Mouse (Mus musculus) limb, embryonic 13.5 days (tissue): ENCODE results near the gene Gstm3. TPM values are rescaled to one million over a fixed set of nuclear protein-coding genes. Genes with fewer than 3 reads are reported as not detected.

Source experiments
- ATAC-seq: fragments of 200-750 bp; cut with Nextera tagmentation; 2 replicates; pipeline ENCODE4 v1.8.0; 2017; ENCODE audit warnings: low read depth, moderate number of reproducible peaks, moderate TSS enrichment; ENCODE audit not compliant: low FRiP score
- H3K27ac ChIP-seq: fragments of 300-500 bp; sonication (generic); 2 replicates; pipeline ENCODE4 v1.5.1; 2015; ENCODE audit warnings: inconsistent platforms, mild to moderate bottlenecking, moderate library complexity
- H3K27me3 ChIP-seq: fragments of 300-500 bp; sonication (generic); 2 replicates; pipeline ENCODE4 v1.6.1; 2015; ENCODE audit warnings: mild to moderate bottlenecking, inconsistent platforms
- H3K36me3 ChIP-seq: fragments of 300-500 bp; sonication (generic); 2 replicates; pipeline ENCODE4 v1.6.1; 2015; ENCODE audit warnings: inconsistent platforms, mild to moderate bottlenecking, moderate library complexity
- H3K4me1 ChIP-seq: fragments of 300-500 bp; sonication (generic); 2 replicates; pipeline ENCODE4 v1.6.1; 2015; ENCODE audit warnings: inconsistent platforms
- H3K4me2 ChIP-seq: fragments of 300-500 bp; sonication (generic); replicated peaks from 2 replicates; pipeline ENCODE4 v1.6.1; 2015; ENCODE audit warnings: inconsistent platforms, mild to moderate bottlenecking, moderate library complexity
- H3K4me3 ChIP-seq: fragments of 300-500 bp; sonication (generic); 2 replicates; pipeline ENCODE4 v1.5.1; 2015; ENCODE audit warnings: moderate library complexity, mild to moderate bottlenecking, inconsistent platforms
- H3K9ac ChIP-seq: fragments of 300-500 bp; sonication (generic); 2 replicates; pipeline ENCODE4 v1.6.1; 2015; ENCODE audit warnings: mild to moderate bottlenecking, inconsistent platforms
- H3K9me3 ChIP-seq: fragments of 300-500 bp; sonication (generic); 2 replicates; pipeline ENCODE4 v1.6.1; 2016; ENCODE audit warnings: inconsistent platforms
- WGBS: fragments of 180-500 bp; shearing (Covaris S2); methylation state at CpG from one replicate; pipeline ENCODE4 v1.1.7; 2015; 5-methylcytosine and 5-hydroxymethylcytosine counted together
- polyA plus RNA-seq: library from polyadenylated mRNA; unstranded; fragments of >200 nt; fragmentation: Nextera tagmentation; extraction: Ambion mirVana; gene quantifications from 2 replicates; pipeline ENCODE4 v1.2.1, GENCODE M21; 2015

Gene Gstm3
- polyA plus RNA-seq, 1 experiment from 2014 or later, result not detected

GRCm38 (mm10) chr3:107940524-107940923 is 28.6 kb downstream of the Gstm3 start:
- peaks cover 8% of the 10 kb centered on the region for H3K4me1 ChIP-seq
- ATAC-seq, result no peak
- H3K9me3 ChIP-seq, result no peaks in the 10 kb centered on the region
- no peak overlapping the region for H3K9ac ChIP-seq
- H3K27ac ChIP-seq, result no peak overlapping the region
- WGBS, result 70% methylated on average over 7 of the region's 7 CpGs
- H3K36me3 ChIP-seq, result no peaks in the 10 kb centered on the region
- H3K27me3 ChIP-seq, result no peaks in the 10 kb centered on the region
- H3K4me2 ChIP-seq, result no peak overlapping the region
- no peak overlapping the region for H3K4me3 ChIP-seq

GRCm38 (mm10) chr3:107939830-107940229 is 29.3 kb downstream of the Gstm3 start:
- H3K4me2 ChIP-seq, result no peak overlapping the region
- peaks cover 8% of the 10 kb centered on the region for H3K4me1 ChIP-seq
- no peak overlapping the region for H3K27ac ChIP-seq
- H3K9me3 ChIP-seq, result no peaks in the 10 kb centered on the region
- no peak overlapping the region for H3K9ac ChIP-seq
- H3K4me3 ChIP-seq, result no peak overlapping the region
- H3K27me3 ChIP-seq, result no peaks in the 10 kb centered on the region
- H3K36me3 ChIP-seq, result no peaks in the 10 kb centered on the region
- WGBS, result 79% methylated on average over 4 of the region's 4 CpGs
- ATAC-seq, result no peak

DNA sequence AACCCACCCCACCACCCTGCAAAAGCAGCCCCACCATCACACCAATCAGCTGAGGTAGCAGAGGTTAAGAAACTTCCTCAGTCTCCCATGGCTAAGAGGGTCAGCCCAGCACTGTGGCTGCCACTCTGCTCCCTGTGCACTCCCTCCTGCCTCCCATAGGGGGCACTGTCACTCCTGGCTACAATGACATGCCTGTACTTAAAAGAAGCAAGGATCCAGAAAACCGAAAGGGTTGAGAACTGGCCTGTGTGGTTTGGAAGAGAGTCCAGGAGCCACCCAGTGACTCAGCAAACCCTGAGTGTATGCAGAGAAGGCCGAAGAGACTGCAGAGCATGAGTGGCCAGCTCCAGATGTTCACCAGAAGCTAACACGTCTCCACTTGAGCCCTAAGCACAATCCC is 29.7 kb downstream of the Gstm3 start:
- Histone ChIP-seq H3K4me1 (peaks cover 8% of the 10 kb centered on the region), H3K27me3 (no peaks in the 10 kb centered on the region), H3K4me3 (no peak overlapping the region), H3K36me3 (no peaks in the 10 kb centered on the region), H3K4me2 (no peak overlapping the region), H3K9me3 (no peaks in the 10 kb centered on the region), H3K27ac (no peak overlapping the region), H3K9ac (no peak overlapping the region)
- no peak for ATAC-seq
- 45% methylated on average over 3 of the region's 3 CpGs for WGBS

- 66% methylated on average over 3 of the region's 3 CpGs for WGBS
- no peaks in the 10 kb centered on the region for H3K27me3 ChIP-seq
- H3K4me2 ChIP-seq, result no peak overlapping the region
- H3K9ac ChIP-seq, result no peak overlapping the region
- ATAC-seq, result no peak
- no peak overlapping the region for H3K27ac ChIP-seq
- H3K9me3 ChIP-seq, result no peaks in the 10 kb centered on the region
- peaks cover 7% of the 10 kb centered on the region; the same call in 1 of the 2 replicates for H3K4me1 ChIP-seq
- no peak overlapping the region for H3K4me3 ChIP-seq
- no peaks in the 10 kb centered on the region for H3K36me3 ChIP-seq
These were observed 33.2 kb downstream of the Gstm3 start for GRCm38 (mm10) chr3:107935888-107936287.

- Histone ChIP-seq H3K9ac (no peak overlapping the region), H3K4me2 (no peak overlapping the region), H3K4me1 (peaks cover 7% of the 10 kb centered on the region; the same call in 1 of the 2 replicates), H3K27me3 (no peaks in the 10 kb centered on the region), H3K4me3 (no peak overlapping the region), H3K36me3 (no peaks in the 10 kb centered on the region), H3K9me3 (no peaks in the 10 kb centered on the region), H3K27ac (no peak overlapping the region)
- 81% methylated on average over 3 of the region's 3 CpGs for WGBS
- ATAC-seq, result no peak
These were observed 33.8 kb downstream of the Gstm3 start for GRCm38 (mm10) chr3:107935268-107935667.

DNA sequence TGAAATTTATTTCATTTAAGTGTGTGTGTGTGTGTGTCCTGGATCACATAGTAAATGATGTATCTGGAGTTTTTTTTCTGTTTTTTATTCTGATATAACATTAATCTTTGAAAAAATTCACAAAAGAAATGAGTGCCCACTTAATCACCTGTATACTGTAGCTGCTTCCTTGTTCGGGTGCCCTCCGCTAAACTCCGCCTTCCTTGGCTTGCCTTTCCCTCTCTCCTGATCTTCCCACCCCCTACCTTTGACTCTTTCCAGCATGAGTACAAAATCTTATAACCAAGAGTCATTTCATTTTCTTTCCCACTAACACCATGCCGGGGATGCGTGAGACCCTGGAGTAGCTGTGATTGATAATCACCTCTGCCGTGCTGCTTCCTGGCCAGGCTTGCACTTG is 37.0 kb downstream of the Gstm3 start:
- no peaks in the 10 kb centered on the region for H3K9me3 ChIP-seq
- H3K27ac ChIP-seq, result no peak overlapping the region
- no peak overlapping the region for H3K4me2 ChIP-seq
- peak; percentile 1; the same call in 1 of the 2 replicates for ATAC-seq
- H3K36me3 ChIP-seq, result no peaks in the 10 kb centered on the region
- H3K27me3 ChIP-seq, result no peaks in the 10 kb centered on the region
- H3K9ac ChIP-seq, result no peak overlapping the region
- peaks cover 14% of the 10 kb centered on the region; the same call in 1 of the 2 replicates for H3K4me1 ChIP-seq
- H3K4me3 ChIP-seq, result no peak overlapping the region
- WGBS, result 77% methylated on average over 6 of the region's 6 CpGs

DNA sequence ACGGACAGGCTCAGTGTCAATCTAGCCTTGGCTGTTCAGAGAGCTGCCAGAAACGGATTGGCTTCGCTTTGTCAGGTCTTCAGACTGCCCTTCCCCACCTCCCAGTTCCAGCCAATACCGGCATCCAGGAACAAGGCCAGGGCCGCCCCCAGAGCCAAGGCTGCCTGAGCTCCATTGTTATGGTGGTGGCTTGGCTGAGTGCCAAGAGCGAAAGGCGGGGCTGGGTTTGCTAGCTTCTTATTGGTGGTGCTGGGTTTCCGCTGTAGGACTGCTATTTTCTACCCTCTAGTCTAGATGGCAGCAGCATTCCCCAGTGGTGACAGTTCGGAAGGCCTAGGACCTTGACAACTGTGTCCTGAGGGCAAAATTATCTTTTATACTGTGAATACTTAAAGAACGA is 37.4 kb downstream of the Gstm3 start, which contains the start of gene Gstm7:
Gene Gstm7, minus strand, starts transcription at position 148 of the 400 bp plus-strand sequence.
- H3K36me3 ChIP-seq, result no peaks in the 10 kb centered on the region
- peaks cover 14% of the 10 kb centered on the region; the same call in 1 of the 2 replicates for H3K4me1 ChIP-seq
- peak within 1 kb of the TSS; percentile 34 for H3K4me3 ChIP-seq
- 8% methylated on average over 10 of the region's 10 CpGs for WGBS
- H3K4me2 ChIP-seq, result peak within 1 kb of the TSS; percentile 62
- H3K27me3 ChIP-seq, result no peaks in the 10 kb centered on the region
- peak within 1 kb of the TSS; percentile 55; the same call in 1 of the 2 replicates for H3K27ac ChIP-seq
- 0 out of 2 replicates have a peak within 1 kb of the TSS, but pooled peaks have one; percentile 40 for H3K9ac ChIP-seq
- H3K9me3 ChIP-seq, result no peaks in the 10 kb centered on the region
- ATAC-seq, result peak; percentile 95

DNA sequence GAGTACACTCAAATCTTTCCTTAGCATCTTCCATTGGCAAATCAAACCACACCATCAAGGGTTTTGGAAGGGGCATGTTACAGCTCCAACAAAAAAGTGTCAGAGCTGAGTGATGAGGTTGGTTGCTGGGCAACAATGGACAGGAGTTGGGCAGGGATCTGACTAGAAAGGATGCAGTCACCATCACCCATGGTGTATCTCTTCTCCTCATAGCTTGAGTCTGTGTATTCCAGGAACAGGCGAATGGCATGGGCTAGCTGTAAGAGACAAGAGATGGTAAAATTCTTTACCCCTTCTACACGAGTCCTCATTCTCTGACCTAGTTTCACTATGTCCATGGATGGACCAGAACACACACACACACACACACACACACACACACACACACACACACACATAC is 37.9 kb downstream of the Gstm3 start:
- H3K9me3 ChIP-seq, result no peaks in the 10 kb centered on the region
- H3K4me3 ChIP-seq, result peak overlapping the region; percentile 34
- H3K27ac ChIP-seq, result peak overlapping the region; percentile 55; the same call in 1 of the 2 replicates
- peak overlapping the region; percentile 62 for H3K4me2 ChIP-seq
- no peak for ATAC-seq
- no peaks in the 10 kb centered on the region for H3K36me3 ChIP-seq
- no peaks in the 10 kb centered on the region for H3K27me3 ChIP-seq
- 0 out of 2 replicates have a peak overlapping the region, but pooled peaks have one; percentile 40 for H3K9ac ChIP-seq
- 62% methylated on average over 2 of the region's 2 CpGs for WGBS
- H3K4me1 ChIP-seq, result peaks cover 14% of the 10 kb centered on the region; the same call in 1 of the 2 replicates

- Histone ChIP-seq H3K36me3 (no peaks in the 10 kb centered on the region), H3K27ac (no peak overlapping the region), H3K9ac (no peak overlapping the region), H3K27me3 (no peaks in the 10 kb centered on the region), H3K4me2 (no peak overlapping the region), H3K4me3 (no peak overlapping the region), H3K9me3 (no peaks in the 10 kb centered on the region), H3K4me1 (peaks cover 14% of the 10 kb centered on the region; the same call in 1 of the 2 replicates)
- no peak for ATAC-seq
- WGBS, result 89% methylated on average over 4 of the region's 4 CpGs
These were observed 39.4 kb downstream of the Gstm3 start for GRCm38 (mm10) chr3:107929731-107930130.

- H3K9ac ChIP-seq, result no peak overlapping the region
- H3K4me1 ChIP-seq, result peaks cover 14% of the 10 kb centered on the region; the same call in 1 of the 2 replicates
- H3K4me3 ChIP-seq, result no peak overlapping the region
- no peaks in the 10 kb centered on the region for H3K27me3 ChIP-seq
- H3K4me2 ChIP-seq, result no peak overlapping the region
- H3K36me3 ChIP-seq, result no peaks in the 10 kb centered on the region
- WGBS, result 84% methylated on average over 4 of the region's 4 CpGs
- ATAC-seq, result no peak
- H3K27ac ChIP-seq, result no peak overlapping the region
- no peaks in the 10 kb centered on the region for H3K9me3 ChIP-seq
These were observed 39.8 kb downstream of the Gstm3 start for GRCm38 (mm10) chr3:107929243-107929642.

DNA sequence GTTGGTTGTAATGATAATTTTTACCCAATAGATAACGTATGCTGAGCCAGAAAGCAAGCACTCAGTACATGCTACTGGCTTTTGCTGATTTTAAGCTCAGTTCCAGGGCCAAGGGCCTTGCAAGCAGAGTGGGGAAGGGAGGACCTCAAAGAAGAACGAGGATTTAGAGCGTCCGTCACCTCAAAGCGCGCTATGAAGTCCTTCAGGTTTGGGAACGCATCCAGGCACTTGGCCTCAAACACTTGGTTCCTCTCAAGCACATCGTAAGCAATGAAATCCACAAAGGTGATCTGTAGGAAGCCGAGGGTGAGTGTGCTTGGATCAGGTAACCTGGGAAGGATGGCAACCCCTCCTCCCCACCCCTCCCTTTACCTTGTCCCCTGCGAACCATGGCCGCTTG is 40.4 kb downstream of the Gstm3 start:
- Histone ChIP-seq H3K9ac (no peak overlapping the region), H3K4me3 (no peak overlapping the region), H3K27me3 (no peaks in the 10 kb centered on the region), H3K4me2 (no peak overlapping the region), H3K36me3 (no peaks in the 10 kb centered on the region), H3K4me1 (peaks cover 14% of the 10 kb centered on the region; the same call in 1 of the 2 replicates), H3K27ac (no peak overlapping the region), H3K9me3 (no peaks in the 10 kb centered on the region)
- ATAC-seq, result no peak
- 82% methylated on average over 11 of the region's 11 CpGs for WGBS

- Histone ChIP-seq H3K4me1 (peaks cover 14% of the 10 kb centered on the region; the same call in 1 of the 2 replicates), H3K9me3 (no peaks in the 10 kb centered on the region), H3K36me3 (no peaks in the 10 kb centered on the region), H3K4me2 (no peak overlapping the region), H3K27me3 (no peaks in the 10 kb centered on the region), H3K27ac (no peak overlapping the region; the same call in 1 of the 2 replicates), H3K9ac (no peak overlapping the region), H3K4me3 (no peak overlapping the region)
- ATAC-seq, result no peak
- 82% methylated on average over 3 of the region's 3 CpGs for WGBS
These were observed 41.2 kb downstream of the Gstm3 start for GRCm38 (mm10) chr3:107927841-107928240.

DNA sequence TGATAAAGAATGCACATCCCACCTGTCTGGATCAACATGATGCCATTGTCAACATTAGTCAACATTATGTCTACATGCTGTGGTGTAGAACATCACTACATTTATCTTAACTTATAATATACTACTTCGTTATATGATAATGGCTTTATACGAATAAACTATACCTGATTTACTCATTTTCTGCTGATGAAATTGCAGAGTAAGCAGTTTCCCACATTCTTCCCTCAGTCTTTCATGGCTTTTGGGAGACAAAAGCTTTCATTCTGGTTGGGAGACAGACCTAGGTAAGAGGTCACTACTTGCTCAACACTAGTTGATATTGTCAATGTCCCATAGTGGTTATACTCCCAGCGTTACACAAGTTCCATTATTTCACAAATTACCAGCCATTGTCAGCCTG is 43.7 kb downstream of the Gstm3 start:
- ATAC-seq, result no peak
- H3K36me3 ChIP-seq, result no peaks in the 10 kb centered on the region
- 90% methylated on average over 3 of the region's 3 CpGs for WGBS
- H3K9me3 ChIP-seq, result no peaks in the 10 kb centered on the region
- H3K4me1 ChIP-seq, result peaks cover 7% of the 10 kb centered on the region; the same call in 1 of the 2 replicates
- no peak overlapping the region for H3K27ac ChIP-seq
- H3K4me3 ChIP-seq, result no peak overlapping the region
- no peak overlapping the region for H3K9ac ChIP-seq
- no peaks in the 10 kb centered on the region for H3K27me3 ChIP-seq
- H3K4me2 ChIP-seq, result no peak overlapping the region
